Mouse (Mus musculus) midbrain, embryonic 10.5 days (tissue): Measurements from ENCODE around the gene Tchhl1. TPM values are rescaled to one million over a fixed set of nuclear protein-coding genes. Genes with fewer than 3 reads are reported as not detected.
"Not testable (repeated sequence)": the region's sequence is repeated elsewhere in the genome, so short reads cannot be mapped to it uniquely, and the experiment has no call there.

Experiments
- DNase-seq: peaks from one replicate; pipeline ENCODE4 v3.0.0-alpha.2; 2017; ENCODE audit warnings: low spot score
- H3K27ac ChIP-seq: fragments of 300-500 bp; sonication (generic); replicated peaks from 2 replicates; pipeline ENCODE4 v1.5.1; 2016; ENCODE audit warnings: mild to moderate bottlenecking
- H3K27me3 ChIP-seq: fragments of 300-500 bp; sonication (generic); 2 replicates; pipeline ENCODE4 v1.6.1; 2016; ENCODE audit warnings: low read depth, mild to moderate bottlenecking; ENCODE audit not compliant: poor library complexity, severe bottlenecking
- H3K36me3 ChIP-seq: fragments of 300-500 bp; sonication (generic); 2 replicates; pipeline ENCODE4 v1.6.1; 2016; ENCODE audit warnings: mild to moderate bottlenecking, moderate library complexity
- H3K4me1 ChIP-seq: fragments of 300-500 bp; sonication (generic); 2 replicates; pipeline ENCODE4 v1.6.1; 2016
- H3K4me3 ChIP-seq: fragments of 300-500 bp; sonication (generic); 2 replicates; pipeline ENCODE4 v1.5.1; 2016; ENCODE audit warnings: mild to moderate bottlenecking, moderate library complexity
- H3K9me3 ChIP-seq: fragments of 300-500 bp; sonication (generic); replicated peaks from 2 replicates; pipeline ENCODE4 v1.6.1; 2016; ENCODE audit warnings: mild to moderate bottlenecking
- WGBS: fragments of 180-500 bp; shearing (Covaris S2); methylation state at CpG from one replicate; pipeline ENCODE4 v1.1.7; 2016; 5-methylcytosine and 5-hydroxymethylcytosine counted together
- polyA plus RNA-seq: library from polyadenylated mRNA; unstranded; fragments of >200 nt; fragmentation: Nextera tagmentation; extraction: Ambion mirVana; gene quantifications from 2 replicates; pipeline ENCODE4 v1.2.1, GENCODE M21; 2016

Tchhl1 gene
- polyA plus RNA-seq, 1 experiment from 2014 or later = not detected

- no peaks in the 10 kb centered on the region for H3K27me3 ChIP-seq
- H3K9me3 ChIP-seq = no peaks in the 10 kb centered on the region
- H3K4me1 ChIP-seq = no peaks in the 10 kb centered on the region
- H3K36me3 ChIP-seq = no peaks in the 10 kb centered on the region
- H3K27ac ChIP-seq = no peak overlapping the region
- H3K4me3 ChIP-seq = no peak overlapping the region
- WGBS = 96% methylated on average over 1 of the region's 1 CpGs
- no peak for DNase-seq
Measured at GRCm38 (mm10) chr3:93480053-93480452, 11.5 kb downstream of the Tchhl1 start.

GRCm38 (mm10) chr3:93481982-93482616 lies 13.5 kb downstream of the Tchhl1 start:
- Histone ChIP-seq H3K27me3 (no peaks in the 10 kb centered on the region), H3K9me3 (no peaks in the 10 kb centered on the region), H3K4me1 (no peaks in the 10 kb centered on the region), H3K36me3 (no peaks in the 10 kb centered on the region), H3K4me3 (no peak overlapping the region), H3K27ac (no peak overlapping the region)
- no peak for DNase-seq
- WGBS = 74% methylated on average over 2 of the region's 2 CpGs

GRCm38 (mm10) chr3:93485611-93486010 lies 17.1 kb downstream of the Tchhl1 start:
- H3K27me3 ChIP-seq = no peaks in the 10 kb centered on the region
- no peaks in the 10 kb centered on the region for H3K9me3 ChIP-seq
- no peaks in the 10 kb centered on the region for H3K36me3 ChIP-seq
- WGBS = 89% methylated on average over 3 of the region's 3 CpGs
- H3K4me3 ChIP-seq = no peak overlapping the region
- no peaks in the 10 kb centered on the region for H3K4me1 ChIP-seq
- H3K27ac ChIP-seq = no peak overlapping the region
- DNase-seq = no peak

- no peaks in the 10 kb centered on the region for H3K36me3 ChIP-seq
- WGBS = 92% methylated on average over 2 of the region's 2 CpGs
Measured at GRCm38 (mm10) chr3:93488541-93488940, 20.0 kb downstream of the Tchhl1 start.

GRCm38 (mm10) chr3:93492176-93492575 lies 23.6 kb downstream of the Tchhl1 start:
- DNase-seq = no peak
- Histone ChIP-seq H3K4me1 (no peaks in the 10 kb centered on the region), H3K36me3 (no peaks in the 10 kb centered on the region), H3K27me3 (no peaks in the 10 kb centered on the region), H3K4me3 (no peak overlapping the region), H3K9me3 (no peaks in the 10 kb centered on the region), H3K27ac (no peak overlapping the region)
- WGBS = 75% methylated on average over 3 of the region's 3 CpGs

More at GRCm38 (mm10) chr3:93488541-93488940, 20.0 kb downstream of the Tchhl1 start:
- Histone ChIP-seq H3K4me3 (no peak overlapping the region), H3K27ac (no peak overlapping the region), H3K4me1 (no peaks in the 10 kb centered on the region), H3K9me3 (no peaks in the 10 kb centered on the region), H3K27me3 (no peaks in the 10 kb centered on the region)
- DNase-seq = no peak

GRCm38 (mm10) chr3:93493992-93494391 lies 25.4 kb downstream of the Tchhl1 start:
- no peaks in the 10 kb centered on the region for H3K36me3 ChIP-seq
- H3K4me1 ChIP-seq = no peaks in the 10 kb centered on the region
- H3K4me3 ChIP-seq = no peak overlapping the region
- H3K27me3 ChIP-seq = no peaks in the 10 kb centered on the region
- 4% methylated on average over 4 of the region's 4 CpGs for WGBS
- H3K27ac ChIP-seq = no peak overlapping the region
- no peaks in the 10 kb centered on the region for H3K9me3 ChIP-seq
- DNase-seq = peak; percentile 46

GRCm38 (mm10) chr3:93494774-93495173 lies 26.2 kb downstream of the Tchhl1 start:
- H3K27me3 ChIP-seq, H3K4me3 ChIP-seq, DNase-seq, H3K9me3 ChIP-seq, H3K4me1 ChIP-seq, H3K36me3 ChIP-seq, H3K27ac ChIP-seq: not testable (repeated sequence)
- 30% methylated on average over 5 of the region's 5 CpGs for WGBS

GRCm38 (mm10) chr3:93497131-93497530 lies 28.6 kb downstream of the Tchhl1 start:
- DNase-seq = no peak
- Histone ChIP-seq H3K27me3 (no peaks in the 10 kb centered on the region), H3K9me3 (no peaks in the 10 kb centered on the region), H3K4me1 (no peaks in the 10 kb centered on the region), H3K27ac (no peak overlapping the region), H3K36me3 (no peaks in the 10 kb centered on the region), H3K4me3 (no peak overlapping the region)
- 86% methylated on average over 3 of the region's 3 CpGs for WGBS

- DNase-seq = no peak
- Histone ChIP-seq H3K4me1 (no peaks in the 10 kb centered on the region), H3K27ac (no peak overlapping the region)
Measured at GRCm38 (mm10) chr3:93499129-93499528, 30.6 kb downstream of the Tchhl1 start.

GRCm38 (mm10) chr3:93504536-93505189 lies 36.1 kb downstream of the Tchhl1 start:
- Histone ChIP-seq H3K9me3 (no peaks in the 10 kb centered on the region), H3K4me3 (no peak overlapping the region), H3K27ac (no peak overlapping the region), H3K4me1 (no peaks in the 10 kb centered on the region), H3K36me3 (no peaks in the 10 kb centered on the region), H3K27me3 (no peaks in the 10 kb centered on the region)
- no peak for DNase-seq
- 86% methylated on average over 7 of the region's 7 CpGs for whole genome bisulfite sequencing

More at GRCm38 (mm10) chr3:93499129-93499528, 30.6 kb downstream of the Tchhl1 start:
- Histone ChIP-seq H3K4me3 (no peak overlapping the region), H3K36me3 (no peaks in the 10 kb centered on the region), H3K27me3 (no peaks in the 10 kb centered on the region), H3K9me3 (no peaks in the 10 kb centered on the region)

GRCm38 (mm10) chr3:93505960-93506863 lies 37.7 kb downstream of the Tchhl1 start:
- no peaks in the 10 kb centered on the region for H3K4me1 ChIP-seq
- H3K9me3 ChIP-seq = no peaks in the 10 kb centered on the region
- WGBS = 43% methylated on average over 30 of the region's 30 CpGs
- no peak overlapping the region for H3K4me3 ChIP-seq
- H3K27me3 ChIP-seq = no peaks in the 10 kb centered on the region
- DNase-seq = no peak
- no peaks in the 10 kb centered on the region for H3K36me3 ChIP-seq
- H3K27ac ChIP-seq = no peak overlapping the region

GRCm38 (mm10) chr3:93506881-93507325 lies 38.3 kb downstream of the Tchhl1 start:
- H3K27ac ChIP-seq = no peak overlapping the region
- H3K36me3 ChIP-seq = no peaks in the 10 kb centered on the region
- no peaks in the 10 kb centered on the region for H3K9me3 ChIP-seq
- 79% methylated on average over 5 of the region's 5 CpGs for WGBS
- H3K4me1 ChIP-seq = no peaks in the 10 kb centered on the region
- H3K27me3 ChIP-seq = no peaks in the 10 kb centered on the region
- no peak overlapping the region for H3K4me3 ChIP-seq
- no peak for DNase-seq

- H3K4me3 ChIP-seq = no peak overlapping the region
- H3K4me1 ChIP-seq = no peaks in the 10 kb centered on the region
- H3K27me3 ChIP-seq = no peaks in the 10 kb centered on the region
- no peaks in the 10 kb centered on the region for H3K9me3 ChIP-seq
- WGBS = 83% methylated on average over 1 of the region's 1 CpGs
- H3K36me3 ChIP-seq = no peaks in the 10 kb centered on the region
- H3K27ac ChIP-seq = no peak overlapping the region
- DNase-seq = no peak
Measured at GRCm38 (mm10) chr3:93509301-93509700, 40.7 kb downstream of the Tchhl1 start.
